Mouse (Mus musculus) G1E (cell line): Measurements from ENCODE around the gene D17Wsu92e. TPM values are rescaled to one million over a fixed set of nuclear protein-coding genes. Genes with fewer than 3 reads are reported as not detected.

Source experiments
- ATAC-seq: 2 replicates; pipeline ENCODE4 v1.8.0; 2016; ENCODE audit warnings: mild to moderate bottlenecking; ENCODE audit not compliant: insufficient number of reproducible peaks, poor library complexity, low FRiP score, severe bottlenecking; ENCODE audit errors: extremely low read depth
- DNase-seq: peaks from one replicate; pipeline ENCODE4 v3.0.0; 2012; ENCODE audit warnings: low spot score
- H3K27me3 ChIP-seq: 2 replicates; pipeline ENCODE4 v1.6.1; 2012; ENCODE audit warnings: mild to moderate bottlenecking, low read length, inconsistent platforms; ENCODE audit not compliant: insufficient read depth
- H3K36me3 ChIP-seq: replicated peaks from 2 replicates; pipeline ENCODE3; 2012; ENCODE audit warnings: mild to moderate bottlenecking, inconsistent platforms
- H3K4me1 ChIP-seq: 2 replicates; pipeline ENCODE4 v1.6.1; 2012; ENCODE audit warnings: low read depth, low read length, inconsistent platforms, mixed read lengths; ENCODE audit not compliant: insufficient read depth
- H3K4me3 ChIP-seq: 2 replicates; pipeline ENCODE4 v1.5.1; 2012; ENCODE audit warnings: low read depth, mild to moderate bottlenecking, inconsistent platforms, low read length, moderate library complexity, mixed read lengths
- H3K9me3 ChIP-seq: replicated peaks from 2 replicates; pipeline ENCODE4 v1.6.1; 2012; ENCODE audit warnings: inconsistent platforms
- CTCF ChIP-seq: IDR thresholded peaks from 2 replicates; pipeline ENCODE4 v1.5.1; 2012; ENCODE audit warnings: low read depth, low read length, inconsistent platforms, mixed read lengths
- GATA1 ChIP-seq: IDR thresholded peaks from 2 replicates; pipeline ENCODE4 v1.6.1; 2012; ENCODE audit warnings: borderline replicate concordance, low read length, inconsistent platforms, mixed read lengths
- GATA2 ChIP-seq: IDR thresholded peaks from 2 replicates; pipeline ENCODE4 v1.6.1; 2012; ENCODE audit warnings: low read depth, low read length, inconsistent platforms, borderline replicate concordance
- POLR2AphosphoS5 ChIP-seq: IDR thresholded peaks from 2 replicates; pipeline ENCODE4 v1.6.1; 2012; ENCODE audit warnings: low read depth, low read length, inconsistent platforms; ENCODE audit not compliant: insufficient replicate concordance
- TAL1 ChIP-seq: conservative IDR thresholded peaks from 2 replicates; pipeline ENCODE4 v1.6.1; 2012; ENCODE audit warnings: low read depth, low read length, inconsistent platforms, mixed read lengths
- polyA plus RNA-seq: library from polyadenylated mRNA; stranded (reverse); fragments of >175 nt; gene quantifications from 2 replicates; pipeline ENCODE4 v1.2.3, GENCODE M21; 2012
- total RNA-seq, 2 experiments: library from RNA; stranded (forward) in 1 of 2; stranded (reverse) in 1 of 2; fragments of 200-1000 nt in 1 of 2; fragments of >200 nt in 1 of 2; fragmentation: Nextera tagmentation in 1 of 2; gene quantifications; 2 replicates each; pipeline ENCODE4 v1.2.3; 2014 to 2017

The D17Wsu92e gene
- total and polyA plus RNA-seq, 3 experiments, result 60.2 to 84.4 (median 65.3) TPM

- Histone ChIP-seq H3K36me3 (no peaks in the 10 kb centered on the region), H3K27me3 (peaks cover 44% of the 10 kb centered on the region), H3K4me1 (no peaks in the 10 kb centered on the region; the same call in 1 of the 2 replicates), H3K9me3 (no peaks in the 10 kb centered on the region), H3K4me3 (no peak overlapping the region)
- TF ChIP-seq GATA1 (no peak), POLR2AphosphoS5 (no peak), GATA2 (no peak), TAL1 (no peak), CTCF (no peak)
- no peak for DNase-seq
- ATAC-seq, result no peak
Observed at GRCm38 (mm10) chr17:27734344-27735073, 85.9 kb downstream of the D17Wsu92e start.

GRCm38 (mm10) chr17:27732694-27733093 is 87.8 kb downstream of the D17Wsu92e start:
- peaks cover 49% of the 10 kb centered on the region for H3K27me3 ChIP-seq
- H3K4me3 ChIP-seq, result no peak overlapping the region
- no peak for ATAC-seq
- no peaks in the 10 kb centered on the region for H3K9me3 ChIP-seq
- no peaks in the 10 kb centered on the region; the same call in 1 of the 2 replicates for H3K4me1 ChIP-seq
- no peaks in the 10 kb centered on the region for H3K36me3 ChIP-seq
- no peak for DNase-seq
- TF ChIP-seq GATA2 (no peak), GATA1 (no peak), POLR2AphosphoS5 (no peak), TAL1 (no peak), CTCF (no peak)

DNA sequence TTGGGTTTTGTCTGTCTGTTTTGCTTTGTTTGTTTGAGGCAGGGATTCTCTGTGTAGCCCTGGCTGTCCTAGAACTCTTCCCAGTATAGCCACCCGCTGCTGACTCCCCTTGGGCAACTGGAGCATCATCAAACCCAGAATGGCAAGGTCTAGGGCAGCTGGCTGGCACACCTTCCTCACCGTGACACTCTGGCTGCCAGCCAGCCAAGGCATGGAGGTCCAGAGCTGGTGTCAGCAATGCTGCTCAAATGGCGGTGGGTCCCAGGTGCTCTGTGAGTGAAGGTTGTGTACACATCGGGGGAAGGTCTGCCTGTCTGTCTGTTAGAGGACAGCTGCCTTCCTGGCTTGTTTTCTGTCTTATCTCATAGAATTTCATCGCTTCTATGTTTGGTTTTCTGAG is 88.3 kb downstream of the D17Wsu92e start:
- ATAC-seq (no peak), DNase-seq (no peak)
- H3K4me3 ChIP-seq, result peak overlapping the region; percentile 4; the same call in 1 of the 2 replicates
- no peaks in the 10 kb centered on the region; the same call in 1 of the 2 replicates for H3K4me1 ChIP-seq
- H3K36me3 ChIP-seq, result no peaks in the 10 kb centered on the region
- no peaks in the 10 kb centered on the region for H3K9me3 ChIP-seq
- TF ChIP-seq GATA2 (no peak), TAL1 (no peak), CTCF (no peak), GATA1 (no peak), POLR2AphosphoS5 (no peak)
- peaks cover 49% of the 10 kb centered on the region for H3K27me3 ChIP-seq

GRCm38 (mm10) chr17:27728770-27729169 is 91.7 kb downstream of the D17Wsu92e start, which contains the start of gene Spdef:
Gene Spdef (minus strand): TSS chr17:27728955.
- H3K4me1 ChIP-seq, result no peaks in the 10 kb centered on the region
- H3K4me3 ChIP-seq, result no peak within 1 kb of the TSS
- H3K36me3 ChIP-seq, result no peaks in the 10 kb centered on the region
- DNase-seq, result no peak
- no peaks in the 10 kb centered on the region for H3K9me3 ChIP-seq
- ATAC-seq, result no peak
- peaks cover 41% of the 10 kb centered on the region for H3K27me3 ChIP-seq
- TF ChIP-seq GATA1 (no peak), CTCF (no peak), TAL1 (no peak), POLR2AphosphoS5 (no peak), GATA2 (no peak)

DNA sequence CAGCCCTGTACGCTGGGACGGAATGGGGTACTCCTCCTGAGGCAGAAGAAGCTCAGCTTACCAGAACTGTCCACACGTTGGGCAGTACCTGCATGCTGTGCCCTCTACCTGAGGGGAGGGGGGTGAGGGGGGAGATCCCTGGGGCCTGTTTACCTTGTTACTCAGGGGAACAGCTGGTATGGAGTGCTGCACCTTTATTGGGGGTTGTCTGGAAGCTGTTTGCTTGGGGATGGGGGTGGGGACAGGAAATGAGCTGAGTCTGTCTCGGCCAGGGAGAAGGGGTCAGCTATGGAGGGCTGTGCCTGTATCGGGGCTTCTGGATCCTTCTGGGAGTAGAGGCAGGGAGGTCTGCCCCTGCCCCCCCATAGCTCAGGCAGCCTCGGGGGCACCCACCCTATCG is 93.9 kb downstream of the D17Wsu92e start:
- Histone ChIP-seq H3K4me3 (no peak overlapping the region), H3K4me1 (no peaks in the 10 kb centered on the region), H3K9me3 (no peaks in the 10 kb centered on the region), H3K36me3 (no peaks in the 10 kb centered on the region), H3K27me3 (peaks cover 30% of the 10 kb centered on the region)
- no peak for TF ChIP-seq TAL1
- TF ChIP-seq POLR2AphosphoS5, result no peak
- no peak for TF ChIP-seq GATA1
- TF ChIP-seq CTCF, result no peak
- TF ChIP-seq GATA2, result no peak
- no peak for DNase-seq
- ATAC-seq, result no peak

GRCm38 (mm10) chr17:27725412-27725811 is 95.0 kb downstream of the D17Wsu92e start:
- Histone ChIP-seq H3K9me3 (no peaks in the 10 kb centered on the region), H3K4me1 (no peaks in the 10 kb centered on the region), H3K27me3 (peaks cover 27% of the 10 kb centered on the region), H3K36me3 (no peaks in the 10 kb centered on the region), H3K4me3 (no peak overlapping the region)
- TF ChIP-seq TAL1 (no peak), GATA2 (no peak), POLR2AphosphoS5 (no peak), CTCF (no peak), GATA1 (no peak)
- DNase-seq (no peak), ATAC-seq (no peak)
